ENCODE assay signal across 19 mouse cellular contexts in genomic region chrX:11653336-11653735, GRCm38 (mm10).
DNase-seq lines count a peak whose midpoint lies in the region; ATAC-seq lines count a peak whose summit lies in the region.
"Had no signal": no experiment of that assay in that cellular context is flagged by ENCODE, and none has a peak within 500 bp of the region (broad histone marks: within the 10 kb centered on the region; RNA-seq: fewer than 3 reads in every experiment).

No protein-coding gene starts in this region.

- ATAC-seq in inflammation-experienced regulatory T-cells, adult 6 months = peak; percentile 97
- ATAC-seq: forebrain, embryonic 14.5 days; intestine, embryonic 16.5 days; Patski had no signal

- DNase-seq in thymus, postnatal 0 days (ENCODE audit: low spot score) = peak; percentile 36
- DNase-seq in thymus, postnatal 36 days = no peak
- peak; percentile 22 for DNase-seq in T-cell, adult 2 months (ENCODE audit: low spot score)
- DNase-seq in testis, postnatal 14 days (ENCODE audit: low spot score) = no peak
- no peak for DNase-seq in ovary, postnatal 14 days (ENCODE audit: low spot score)
- DNase-seq in adrenal gland, adult (ENCODE audit: inconsistent age in 2 of 2, low spot score in 1 of 2) = no peak
- DNase-seq in frontal cortex, postnatal 10 days (ENCODE audit: low spot score in 2 of 2) = no peak
- DNase-seq: adrenal gland, postnatal 10 days; cerebellum, adult 11 months; cerebellum, adult 2 months; cerebellum, adult 9-11 months; cerebellum, postnatal 25 days; gastrocnemius, postnatal 10 days; gastrocnemius, postnatal 36 days; heart, adult 2 months had no signal

Comparison
In these comparisons a context has a peak if more than half of its experiments do, and no peak if none do; other contexts are left out.
1. DNase-seq: peak in thymus, postnatal 0 days (single experiment) and T-cell, adult 2 months (single experiment); none in thymus, postnatal 36 days (0 of 2), testis, postnatal 14 days (single experiment), ovary, postnatal 14 days (single experiment), adrenal gland, adult (0 of 2) and frontal cortex, postnatal 10 days (0 of 2).